8 mouse cellular contexts compared by ENCODE assay signal in genomic region chr3:108414857-108415830, GRCm38 (mm10). TPM values are rescaled to one million over a fixed set of nuclear protein-coding genes. Genes with fewer than 3 reads are reported as not detected.
DNase-seq lines count a peak whose midpoint lies in the region; ATAC-seq and TF ChIP-seq lines count a peak whose summit lies in the region.

TSS of gene Celsr2 (minus strand) at chr3:108415552.

- H3K27me3 ChIP-seq in lung, embryonic 14.5 days (ENCODE audit: insufficient read depth, low read length): peaks cover 17% of the 10 kb centered on the region; the same call in 1 of the 2 replicates
- H3K27me3 ChIP-seq in forebrain, embryonic 14.5 days (replicated peaks; ENCODE audit: control insufficient read depth, insufficient read depth, low read length): no peaks in the 10 kb centered on the region
- H3K27me3 ChIP-seq in kidney, embryonic 16.5 days (ENCODE audit: insufficient read depth, low read length): peaks cover 7% of the 10 kb centered on the region
- peaks cover 12% of the 10 kb centered on the region for H3K27me3 ChIP-seq in lung, embryonic 15.5 days
- H3K27me3 ChIP-seq in splenic B cell, adult 2 months (ENCODE audit: control insufficient read depth, insufficient read depth, low read length, poor library complexity, severe bottlenecking): no peaks in the 10 kb centered on the region

- H3K27ac ChIP-seq in lung, embryonic 14.5 days (ENCODE audit: low read depth): peak within 1 kb of the TSS; percentile 55; the same call in 1 of the 2 replicates
- H3K27ac ChIP-seq in bone marrow, adult 2 months (ENCODE audit: control insufficient read depth, insufficient read depth, low read depth, low read length, poor library complexity): no peak within 1 kb of the TSS
- H3K27ac ChIP-seq in forebrain, embryonic 14.5 days (ENCODE audit: low read depth, low read length): peak within 1 kb of the TSS; percentile 94
- H3K27ac ChIP-seq in kidney, embryonic 16.5 days (ENCODE audit: low read length): peak within 1 kb of the TSS; percentile 63
- peak within 1 kb of the TSS; percentile 60 for H3K27ac ChIP-seq in lung, embryonic 15.5 days

- TF ChIP-seq POLR2A in bone marrow, adult 2 months (IDR thresholded peaks at IDR 0.05; ENCODE audit: borderline replicate concordance, control insufficient read depth, low read depth, low read length): no peak

- peak within 1 kb of the TSS; percentile 99 for H3K4me2 ChIP-seq in lung, embryonic 14.5 days
- H3K4me2 ChIP-seq in forebrain, embryonic 14.5 days (ENCODE audit: low read length): peak within 1 kb of the TSS; percentile 86
- H3K4me2 ChIP-seq in kidney, embryonic 16.5 days (replicated peaks; ENCODE audit: low read depth, low read length): peak within 1 kb of the TSS; percentile 96
- peak within 1 kb of the TSS; percentile 98 for H3K4me2 ChIP-seq in lung, embryonic 15.5 days

- H3K36me3 ChIP-seq in lung, embryonic 14.5 days (ENCODE audit: insufficient read depth): peaks cover 16% of the 10 kb centered on the region; the same call in 1 of the 2 replicates
- peaks cover 29% of the 10 kb centered on the region for H3K36me3 ChIP-seq in forebrain, embryonic 14.5 days (ENCODE audit: control insufficient read depth, insufficient read depth, low read length)
- H3K36me3 ChIP-seq in kidney, embryonic 16.5 days (ENCODE audit: insufficient read depth, low read length): peaks cover 23% of the 10 kb centered on the region
- peaks cover 23% of the 10 kb centered on the region for H3K36me3 ChIP-seq in lung, embryonic 15.5 days
- no peaks in the 10 kb centered on the region for H3K36me3 ChIP-seq in splenic B cell, adult 2 months (ENCODE audit: control insufficient read depth, insufficient read depth, low read length, poor library complexity, severe bottlenecking)

- peak; percentile 55 for DNase-seq in lung, embryonic 14.5 days
- no peak for DNase-seq in lung, postnatal 36 days
- peak; percentile 56 for DNase-seq in forebrain, embryonic 14.5 days (ENCODE audit: low spot score)
- peak; percentile 14 for DNase-seq in splenic B cell, adult 2 months (ENCODE audit: low read depth, low spot score)
- DNase-seq in spleen, postnatal 14 days (ENCODE audit: low spot score in 2 of 2): no peak

- peak; percentile 26 for ATAC-seq in lung, embryonic 14.5 days (ENCODE audit: insufficient read depth)
- ATAC-seq in forebrain, embryonic 14.5 days: peak; percentile 42
- no peak for ATAC-seq in kidney, embryonic 16.5 days (ENCODE audit: low FRiP score, low TSS enrichment)
- ATAC-seq in lung, embryonic 15.5 days (ENCODE audit: borderline replicate concordance, extremely low read depth, low FRiP score, low TSS enrichment): peak; percentile 21; the same call in 1 of the 2 replicates

- peaks cover 19% of the 10 kb centered on the region; the same call in 1 of the 2 replicates for H3K9me3 ChIP-seq in lung, embryonic 14.5 days (ENCODE audit: low read depth, low read length)
- H3K9me3 ChIP-seq in forebrain, embryonic 14.5 days (replicated peaks; ENCODE audit: control insufficient read depth, low read length): peaks cover 7% of the 10 kb centered on the region
- peaks cover 24% of the 10 kb centered on the region for H3K9me3 ChIP-seq in kidney, embryonic 16.5 days (ENCODE audit: low read length)
- H3K9me3 ChIP-seq in lung, embryonic 15.5 days: no peaks in the 10 kb centered on the region

- no peak for TF ChIP-seq CTCF in lung, embryonic 14.5 days (IDR thresholded peaks at IDR 0.05; ENCODE audit: low read depth)
- no peak for TF ChIP-seq CTCF in bone marrow, adult 2 months (IDR thresholded peaks at IDR 0.05; ENCODE audit: control insufficient read depth, insufficient read depth, low read length)

- 4% methylated on average over 60 of the region's 67 CpGs for whole genome bisulfite sequencing in lung, embryonic 14.5 days
- 10% methylated on average over 67 of the region's 67 CpGs for WGBS in bone marrow, adult 2 months
- WGBS in forebrain, embryonic 14.5 days: 3% methylated on average over 61 of the region's 67 CpGs
- 7% methylated on average over 54 of the region's 67 CpGs for WGBS in kidney, embryonic 16.5 days
- WGBS in lung, embryonic 15.5 days: 5% methylated on average over 61 of the region's 67 CpGs

- H3K4me1 ChIP-seq in lung, embryonic 14.5 days (ENCODE audit: insufficient read depth): 0 out of 2 replicates have a peak, but pooled peaks cover 6% of the 10 kb centered on the region
- H3K4me1 ChIP-seq in bone marrow, adult 2 months (ENCODE audit: control insufficient read depth, insufficient read depth, low read length): no peaks in the 10 kb centered on the region
- H3K4me1 ChIP-seq in forebrain, embryonic 14.5 days (ENCODE audit: control insufficient read depth, insufficient read depth, low read length): peaks cover 29% of the 10 kb centered on the region
- peaks cover 32% of the 10 kb centered on the region for H3K4me1 ChIP-seq in kidney, embryonic 16.5 days (ENCODE audit: insufficient read depth, low read length)
- peaks cover 24% of the 10 kb centered on the region for H3K4me1 ChIP-seq in lung, embryonic 15.5 days

- H3K4me3 ChIP-seq in lung, embryonic 14.5 days (ENCODE audit: low read depth, low read length): peak within 1 kb of the TSS; percentile 69
- peak within 1 kb of the TSS; percentile 40 for H3K4me3 ChIP-seq in bone marrow, adult 2 months (replicated peaks; ENCODE audit: control insufficient read depth, low read depth, low read length)
- H3K4me3 ChIP-seq in forebrain, embryonic 14.5 days (ENCODE audit: low read depth, low read length): peak within 1 kb of the TSS; percentile 95
- peak within 1 kb of the TSS; percentile 80 for H3K4me3 ChIP-seq in kidney, embryonic 16.5 days (ENCODE audit: low read length)
- peak within 1 kb of the TSS; percentile 69 for H3K4me3 ChIP-seq in lung, embryonic 15.5 days

- H3K9ac ChIP-seq in lung, embryonic 14.5 days: peak within 1 kb of the TSS; percentile 68
- peak within 1 kb of the TSS; percentile 98 for H3K9ac ChIP-seq in forebrain, embryonic 14.5 days (ENCODE audit: low read length)
- peak within 1 kb of the TSS; percentile 84 for H3K9ac ChIP-seq in kidney, embryonic 16.5 days (replicated peaks; ENCODE audit: low read length)
- peak within 1 kb of the TSS; percentile 56 for H3K9ac ChIP-seq in lung, embryonic 15.5 days

RNA-seq across cellular contexts. Expression of gene Celsr2, which starts in this region (rescaled TPM):
- 8.3 and 9.4 TPM in 2 replicates for polyA plus RNA-seq in lung, embryonic 14.5 days (2014; fragmentation: Nextera tagmentation; extraction: Ambion mirVana)
- polyA plus RNA-seq in bone marrow, adult 2 months (2011; ENCODE audit: insufficient read depth, insufficient read length, low replicate concordance, missing spikeins): 0.75 and 1.5 TPM in 2 replicates
- 38.4 and 39.9 TPM in 2 replicates for polyA plus RNA-seq in forebrain, embryonic 14.5 days (2014; fragmentation: Nextera tagmentation; extraction: Ambion mirVana)
- 21.7 and 22.1 TPM in 2 replicates for polyA plus RNA-seq in kidney, embryonic 16.5 days (2015; fragmentation: Nextera tagmentation; extraction: Ambion mirVana)
- 7.5 and 8.5 TPM in 2 replicates for polyA plus RNA-seq in lung, embryonic 15.5 days (2015; fragmentation: Nextera tagmentation; extraction: Ambion mirVana)

Comparison
In these comparisons a context has a peak if more than half of its experiments do, and no peak if none do; other contexts are left out.
1. DNase-seq: peak in lung, embryonic 14.5 days (single experiment), forebrain, embryonic 14.5 days (single experiment) and splenic B cell, adult 2 months (single experiment); none in lung, postnatal 36 days (single experiment) and spleen, postnatal 14 days (0 of 2).
2. H3K4me3 ChIP-seq: peak in every context shown above with its lines; median percentile 95 in forebrain, embryonic 14.5 days; 80 in kidney, embryonic 16.5 days; 69 in lung, embryonic 14.5 days; 69 in lung, embryonic 15.5 days; 40 in bone marrow, adult 2 months.
3. Peak in every context shown above with its lines, with median percentiles within 50 percentile points of each other: H3K4me2 ChIP-seq and H3K9ac ChIP-seq.